Mouse (Mus musculus): ENCODE results near the gene 4930558K02Rik. TPM values are rescaled to one million over a fixed set of nuclear protein-coding genes. Genes with fewer than 3 reads are reported as not detected.
A peak's percentile ranks its signal among the peaks of the same experiment; 100 is the strongest.

4930558K02Rik gene
- total and polyA plus RNA-seq, 3 experiments: not detected

DNA sequence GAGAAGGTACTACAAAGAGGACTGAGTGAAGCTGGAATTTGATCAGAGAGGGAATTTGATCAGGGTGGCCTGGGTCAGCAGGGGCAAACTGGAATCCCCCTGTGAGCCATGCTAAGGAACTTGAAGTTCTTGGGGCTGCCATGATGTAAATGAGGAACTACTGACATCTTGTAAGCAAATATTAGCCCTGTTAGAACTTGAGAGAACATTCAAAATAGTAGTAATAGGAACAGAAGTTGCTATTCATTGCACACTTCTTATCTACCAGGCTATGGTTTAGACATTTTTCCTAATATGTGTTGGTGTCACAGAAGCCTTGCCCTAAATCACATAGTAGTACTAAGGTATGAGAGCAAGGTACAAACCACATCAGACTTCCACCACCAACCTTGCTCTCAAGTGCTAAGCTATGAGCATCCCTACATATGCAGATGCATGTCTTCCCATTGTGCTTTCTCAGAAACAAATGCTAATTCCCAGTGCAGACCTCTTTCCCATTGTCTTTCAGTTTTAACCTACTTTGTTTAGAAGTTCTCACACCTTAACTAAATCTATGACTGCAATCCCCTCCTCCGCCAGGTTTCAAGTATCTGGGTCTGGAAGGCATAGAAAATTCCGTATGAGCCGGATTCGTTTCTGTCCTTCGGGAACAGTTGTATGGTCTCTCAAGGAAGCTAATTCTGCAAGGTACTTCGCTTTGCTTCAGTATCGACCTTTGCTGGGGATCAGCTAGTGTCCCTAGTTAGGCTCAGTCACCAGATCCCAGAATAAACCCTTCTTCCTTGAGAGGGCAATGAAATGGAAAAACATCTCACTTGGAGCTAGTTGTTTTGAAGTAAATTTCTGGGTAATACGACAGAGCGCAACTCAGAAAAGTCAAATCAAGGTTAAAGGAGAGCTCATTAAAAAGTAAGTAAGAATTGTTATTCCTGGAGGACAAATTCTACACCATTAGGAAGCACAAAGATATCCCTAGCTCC is 58.7 kb downstream of the 4930558K02Rik start:
- peak overlapping the region; percentile 90 for H3K27ac ChIP-seq (ENCODE audit: insufficient read depth, low read depth)
- peak overlapping the region; percentile 79 for H3K4me2 ChIP-seq (ENCODE audit: insufficient read depth, low read depth, poor library complexity, severe bottlenecking)
- no peaks in the 10 kb centered on the region for H3K27me3 ChIP-seq (replicated peaks)
- H3K4me1 ChIP-seq (ENCODE audit: control insufficient read depth in 1 of 2, insufficient read depth in 2 of 2): peaks cover 38 to 80% of the 10 kb centered on the region in 2 experiments
- in situ Hi-C loops (cut with MboI; ENCODE audit: low pct_ligation_motif_present, low pct_unique_long_range_greater_than_20kb, low sequenced_read_pairs) (no loop called here), dilution Hi-C loops (cut with MboI; ENCODE audit: extremely low pct_ligation_motif_present, extremely low pct_unique_long_range_greater_than_20kb, low sequenced_read_pairs) (no loop called here)
- no peak for TF ChIP-seq NRF1 (IDR thresholded peaks at IDR 0.05; ENCODE audit: low read depth, low read length)
- TF ChIP-seq SMC3 (IDR thresholded peaks at IDR 0.05; ENCODE audit: low read depth, low read length): no peak; the same call in 1 of the 2 replicates
- TF ChIP-seq UBTF (IDR thresholded peaks at IDR 0.05; ENCODE audit: low read depth, low read length): no peak
- 0 out of 2 replicates have a peak, but pooled peaks have one; percentile 38 for TF ChIP-seq MYC (IDR thresholded peaks at IDR 0.05; ENCODE audit: low read depth, low read length)
- no peak for TF ChIP-seq SIN3A (IDR thresholded peaks at IDR 0.05; ENCODE audit: low read length)
- TF ChIP-seq TBP (conservative IDR thresholded peaks at IDR 0.05; ENCODE audit: low read depth, low read length): peak; percentile 32; the same call in 1 of the 2 replicates
- TF ChIP-seq HCFC1 (IDR thresholded peaks at IDR 0.05; ENCODE audit: low read depth, low read length): peak; percentile 32
- no peak for TF ChIP-seq ZMIZ1 (IDR thresholded peaks at IDR 0.05; ENCODE audit: low read depth, low read length)
- TF ChIP-seq ZC3H11A (IDR thresholded peaks at IDR 0.05; ENCODE audit: low read depth, low read length): no peak
- TF ChIP-seq ETS1 (conservative IDR thresholded peaks at IDR 0.05; ENCODE audit: low read depth, low read length): peak; percentile 19; the same call in 1 of the 2 replicates
- no peak for TF ChIP-seq ZKSCAN1 (IDR thresholded peaks at IDR 0.05; ENCODE audit: borderline replicate concordance, low read depth, low read length)
- TF ChIP-seq POLR2A (IDR thresholded peaks at IDR 0.05; ENCODE audit: low read depth, low read length): no peak
- TF ChIP-seq MAX (IDR thresholded peaks at IDR 0.05; ENCODE audit: low read length): peak; percentile 24; the same call in 1 of the 2 replicates
- TF ChIP-seq NELFE (IDR thresholded peaks at IDR 0.05; ENCODE audit: low read depth, low read length): no peak
- TF ChIP-seq JUN (IDR thresholded peaks at IDR 0.05; ENCODE audit: insufficient read depth, low read depth, low read length): no peak
- no peak for TF ChIP-seq MAZ (IDR thresholded peaks at IDR 0.05; ENCODE audit: low read depth, low read length)
- TF ChIP-seq ZNF384 (IDR thresholded peaks at IDR 0.05; ENCODE audit: low read depth, low read length): no peak
- TF ChIP-seq MAFK (IDR thresholded peaks at IDR 0.05; ENCODE audit: insufficient replicate concordance, low read length): no peak
- no peak for TF ChIP-seq POLR2AphosphoS2 (IDR thresholded peaks at IDR 0.05; ENCODE audit: low read depth, low read length)
- no peak for TF ChIP-seq CTCF (conservative IDR thresholded peaks at IDR 0.05 in 1 of 2, IDR thresholded peaks at IDR 0.05 in 1 of 2; ENCODE audit: low read depth in 2 of 2, low read length in 2 of 2)
- peak; percentile 57 for TF ChIP-seq IRF4 (IDR thresholded peaks at IDR 0.05; ENCODE audit: low read depth, low read length)
- no peak for TF ChIP-seq GABPA (IDR thresholded peaks at IDR 0.05; ENCODE audit: insufficient replicate concordance, low read depth, low read length)
- TF ChIP-seq CHD1 (IDR thresholded peaks at IDR 0.05; ENCODE audit: low read depth, low read length): peak; percentile 90
- TF ChIP-seq CHD2 (IDR thresholded peaks at IDR 0.05; ENCODE audit: low read length): peak; percentile 63; the same call in 1 of the 2 replicates
- no peak for TF ChIP-seq KAT2A (IDR thresholded peaks at IDR 0.05; ENCODE audit: insufficient replicate concordance, low read length)
- TF ChIP-seq ELF1 (IDR thresholded peaks at IDR 0.05; ENCODE audit: low read depth, low read length): no peak
- 0 out of 2 replicates have a peak, but pooled peaks have one; percentile 15 for TF ChIP-seq MXI1 (IDR thresholded peaks at IDR 0.05; ENCODE audit: low read depth, low read length)
- TF ChIP-seq JUND (conservative IDR thresholded peaks at IDR 0.05; ENCODE audit: low read depth, low read length): no peak
- TF ChIP-seq RCOR1 (conservative IDR thresholded peaks at IDR 0.05; ENCODE audit: low read depth, low read length): no peak
- no peak for TF ChIP-seq USF2 (conservative IDR thresholded peaks at IDR 0.05; ENCODE audit: low read depth, low read length)
- TF ChIP-seq BHLHE40 (IDR thresholded peaks at IDR 0.05; ENCODE audit: low read depth, low read length): no peak; the same call in none of the 2 replicates
- no peak for TF ChIP-seq E2F4 (IDR thresholded peaks at IDR 0.05; ENCODE audit: insufficient replicate concordance, low read depth, low read length)
- TF ChIP-seq RAD21 (IDR thresholded peaks at IDR 0.05; ENCODE audit: low read depth, low read length): no peak
- no peak for TF ChIP-seq USF1 (IDR thresholded peaks at IDR 0.05; ENCODE audit: low read depth, low read length)
- TF ChIP-seq MEF2A (IDR thresholded peaks at IDR 0.05; ENCODE audit: borderline replicate concordance, low read depth, low read length): peak; percentile 43; the same call in 1 of the 2 replicates
- peak; percentile 53; the same call in 1 of the 2 replicates for TF ChIP-seq EP300 (IDR thresholded peaks at IDR 0.05; ENCODE audit: low read length)
- TF ChIP-seq TCF12 (IDR thresholded peaks at IDR 0.05; ENCODE audit: low read depth, low read length): 0 out of 2 replicates have a peak, but pooled peaks have one; percentile 28
- TF ChIP-seq PAX5 (IDR thresholded peaks at IDR 0.05; ENCODE audit: low read length): no peak
- H3K79me2 ChIP-seq (replicated peaks; ENCODE audit: control insufficient read depth, extremely low read depth, insufficient read depth, poor library complexity, severe bottlenecking): no peaks in the 10 kb centered on the region
- no peak for DNase-seq (ENCODE audit: extremely low read depth)
- no peak overlapping the region for H3K4me3 ChIP-seq (replicated peaks in 1 of 3; ENCODE audit: low read depth in 2 of 3, low read length in 2 of 3, poor library complexity in 1 of 3)
- no peaks in the 10 kb centered on the region for H3K9me3 ChIP-seq (replicated peaks; ENCODE audit: low read length)
- no peaks in the 10 kb centered on the region for H3K36me3 ChIP-seq (replicated peaks in 1 of 2; ENCODE audit: control insufficient read depth in 1 of 2, insufficient read depth in 1 of 2, low read length in 1 of 2)
- H3K9ac ChIP-seq (ENCODE audit: insufficient read depth, low read depth): peak overlapping the region; percentile 70
